Mouse (Mus musculus) embryonic facial prominence, embryonic 11.5 days (tissue): ENCODE data around the gene Pla2g10. TPM values are rescaled to one million over a fixed set of nuclear protein-coding genes. Genes with fewer than 3 reads are reported as not detected.
"Not testable (repeated sequence)": the region's sequence is repeated elsewhere in the genome, so short reads cannot be mapped to it uniquely, and the experiment has no call there.

Source experiments
- ATAC-seq: fragments of 200-750 bp; cut with Nextera tagmentation; replicated peaks from 2 replicates; pipeline ENCODE4 v1.8.0; 2017; ENCODE audit warnings: low read depth; ENCODE audit not compliant: insufficient number of reproducible peaks, low FRiP score, low TSS enrichment
- DNase-seq: peaks from one replicate; pipeline ENCODE4 v3.0.0-alpha.2; 2015; ENCODE audit warnings: low spot score
- H3K27ac ChIP-seq: fragments of 300-500 bp; sonication (generic); replicated peaks from 2 replicates; pipeline ENCODE4 v1.5.1; 2014; ENCODE audit warnings: mild to moderate bottlenecking, low read depth, low read length, control low read depth
- H3K27me3 ChIP-seq: fragments of 300-500 bp; sonication (generic); 2 replicates; pipeline ENCODE4 v1.6.1; 2014; ENCODE audit warnings: mild to moderate bottlenecking, low read length, moderate library complexity, mixed read lengths; ENCODE audit not compliant: control insufficient read depth, insufficient read depth
- H3K36me3 ChIP-seq: fragments of 300-500 bp; sonication (generic); replicated peaks from 2 replicates; pipeline ENCODE4 v1.6.1; 2014; ENCODE audit warnings: low read depth, mild to moderate bottlenecking, low read length, moderate library complexity, mixed read lengths; ENCODE audit not compliant: control insufficient read depth, insufficient read depth
- H3K4me1 ChIP-seq: fragments of 300-500 bp; sonication (generic); 2 replicates; pipeline ENCODE4 v1.6.1; 2014; ENCODE audit warnings: low read length, mixed read lengths; ENCODE audit not compliant: control insufficient read depth, insufficient read depth
- H3K4me2 ChIP-seq: fragments of 300-500 bp; sonication (generic); 2 replicates; pipeline ENCODE4 v1.6.1; 2014; ENCODE audit warnings: low read depth, mild to moderate bottlenecking, control low read depth, low read length, moderate library complexity
- H3K4me3 ChIP-seq: fragments of 300-500 bp; sonication (generic); 2 replicates; pipeline ENCODE4 v1.5.1; 2014; ENCODE audit warnings: low read depth, low read length, control low read depth
- H3K9ac ChIP-seq: fragments of 300-500 bp; sonication (generic); replicated peaks from 2 replicates; pipeline ENCODE4 v1.6.1; 2014; ENCODE audit warnings: mild to moderate bottlenecking, control low read depth, low read length
- H3K9me3 ChIP-seq: fragments of 300-500 bp; sonication (generic); replicated peaks from 2 replicates; pipeline ENCODE4 v1.6.1; 2016; ENCODE audit warnings: mild to moderate bottlenecking, low read length, inconsistent platforms, mixed read lengths; ENCODE audit not compliant: control insufficient read depth
- WGBS: fragments of 180-500 bp; shearing (Covaris S2); extraction: QIAGEN DNeasy Blood & Tissue Kit; methylation state at CpG from one replicate; pipeline ENCODE4 v1.1.7; 2014; 5-methylcytosine and 5-hydroxymethylcytosine counted together
- polyA plus RNA-seq: library from polyadenylated mRNA; unstranded; fragments of >200 nt; fragmentation: Nextera tagmentation; extraction: Ambion mirVana; gene quantifications from 2 replicates; pipeline ENCODE4 v1.2.1, GENCODE M21; 2014

The Pla2g10 gene
- polyA plus RNA-seq, 1 experiment from 2014 or later = not detected

GRCm38 (mm10) chr16:13747708-13748107, 16.9 kb upstream of the Pla2g10 start:
- DNase-seq = no peak
- no peaks in the 10 kb centered on the region for H3K9me3 ChIP-seq
- WGBS = 91% methylated on average over 8 of the region's 8 CpGs
- no peak overlapping the region for H3K4me2 ChIP-seq
- H3K36me3 ChIP-seq = no peaks in the 10 kb centered on the region
- H3K27me3 ChIP-seq = no peaks in the 10 kb centered on the region
- no peak for ATAC-seq
- H3K27ac ChIP-seq = no peak overlapping the region
- no peak overlapping the region for H3K4me3 ChIP-seq
- H3K4me1 ChIP-seq = no peaks in the 10 kb centered on the region
- no peak overlapping the region for H3K9ac ChIP-seq

GRCm38 (mm10) chr16:13740844-13741243, 10.1 kb upstream of the Pla2g10 start:
- ATAC-seq = no peak

GRCm38 (mm10) chr16:13739044-13739443, 8.3 kb upstream of the Pla2g10 start:
- H3K9ac ChIP-seq, ATAC-seq, H3K27ac ChIP-seq, H3K4me1 ChIP-seq, H3K4me2 ChIP-seq, H3K9me3 ChIP-seq, H3K27me3 ChIP-seq, DNase-seq, H3K36me3 ChIP-seq, H3K4me3 ChIP-seq: not testable (repeated sequence)
- 61% methylated on average over 4 of the region's 4 CpGs for WGBS

More at GRCm38 (mm10) chr16:13740844-13741243, 10.1 kb upstream of the Pla2g10 start:
- Histone ChIP-seq H3K4me3 (no peak overlapping the region), H3K27me3 (no peaks in the 10 kb centered on the region), H3K36me3 (no peaks in the 10 kb centered on the region), H3K9me3 (no peaks in the 10 kb centered on the region), H3K27ac (no peak overlapping the region), H3K4me1 (no peaks in the 10 kb centered on the region), H3K9ac (no peak overlapping the region), H3K4me2 (no peak overlapping the region)
- no peak for DNase-seq
- WGBS = 79% methylated on average over 2 of the region's 2 CpGs

GRCm38 (mm10) chr16:13735977-13736376, 5.2 kb upstream of the Pla2g10 start:
- Histone ChIP-seq H3K4me3 (no peak overlapping the region), H3K27ac (no peak overlapping the region), H3K27me3 (no peaks in the 10 kb centered on the region), H3K9me3 (no peaks in the 10 kb centered on the region), H3K9ac (no peak overlapping the region), H3K4me1 (no peaks in the 10 kb centered on the region), H3K36me3 (no peaks in the 10 kb centered on the region), H3K4me2 (no peak overlapping the region)
- DNase-seq = no peak
- no peak for ATAC-seq
- WGBS = 84% methylated on average over 8 of the region's 8 CpGs

- H3K4me3 ChIP-seq = no peak overlapping the region
- no peak for ATAC-seq
- 25% methylated on average over 9 of the region's 9 CpGs for WGBS
- H3K4me2 ChIP-seq = no peak overlapping the region
- peak; percentile 80 for DNase-seq
- H3K9me3 ChIP-seq = no peaks in the 10 kb centered on the region
- no peaks in the 10 kb centered on the region for H3K36me3 ChIP-seq
- no peak overlapping the region for H3K27ac ChIP-seq
- no peak overlapping the region for H3K9ac ChIP-seq
- no peaks in the 10 kb centered on the region for H3K27me3 ChIP-seq
- no peaks in the 10 kb centered on the region for H3K4me1 ChIP-seq
Observed at GRCm38 (mm10) chr16:13733518-13734137, 2.8 kb upstream of the Pla2g10 start.

GRCm38 (mm10) chr16:13732786-13733185, 2.0 kb upstream of the Pla2g10 start:
- H3K9ac ChIP-seq = no peak overlapping the region
- no peaks in the 10 kb centered on the region for H3K4me1 ChIP-seq
- H3K4me2 ChIP-seq = no peak overlapping the region
- no peak overlapping the region for H3K27ac ChIP-seq
- H3K27me3 ChIP-seq = no peaks in the 10 kb centered on the region
- no peak for ATAC-seq
- H3K36me3 ChIP-seq = no peaks in the 10 kb centered on the region
- DNase-seq = no peak
- H3K4me3 ChIP-seq = no peak overlapping the region
- no peaks in the 10 kb centered on the region for H3K9me3 ChIP-seq
- WGBS = 74% methylated on average over 3 of the region's 3 CpGs

- H3K4me1 ChIP-seq = no peaks in the 10 kb centered on the region
- no peaks in the 10 kb centered on the region for H3K36me3 ChIP-seq
- no peak overlapping the region for H3K27ac ChIP-seq
- H3K9me3 ChIP-seq = no peaks in the 10 kb centered on the region
- H3K4me3 ChIP-seq = no peak overlapping the region
- ATAC-seq (no peak), DNase-seq (no peak)
- no peak overlapping the region for H3K9ac ChIP-seq
- H3K4me2 ChIP-seq = no peak overlapping the region
- WGBS = 85% methylated on average over 4 of the region's 4 CpGs
- no peaks in the 10 kb centered on the region for H3K27me3 ChIP-seq
Observed at GRCm38 (mm10) chr16:13729428-13729827, 1.4 kb downstream of the Pla2g10 start.

GRCm38 (mm10) chr16:13727811-13728335, 2.9 kb downstream of the Pla2g10 start:
- no peak overlapping the region for H3K9ac ChIP-seq
- WGBS = 89% methylated on average over 5 of the region's 5 CpGs
- no peaks in the 10 kb centered on the region for H3K36me3 ChIP-seq
- H3K4me1 ChIP-seq = no peaks in the 10 kb centered on the region
- H3K4me2 ChIP-seq = no peak overlapping the region
- no peak overlapping the region for H3K4me3 ChIP-seq
- H3K27ac ChIP-seq = no peak overlapping the region
- H3K9me3 ChIP-seq = no peaks in the 10 kb centered on the region
- H3K27me3 ChIP-seq = no peaks in the 10 kb centered on the region
- 0 out of 2 replicates have a peak, but pooled peaks have one; percentile 30 for ATAC-seq
- DNase-seq = no peak
